Mouse (Mus musculus): ENCODE data around the gene Kif2a.

- TF ChIP-seq CTCF (IDR thresholded peaks at IDR 0.05; ENCODE audit: control insufficient read depth, insufficient read depth, insufficient read length), result no peak
- TF ChIP-seq USF1 (IDR thresholded peaks at IDR 0.05; ENCODE audit: low read depth), result no peak
- no peak for TF ChIP-seq CEBPB (IDR thresholded peaks at IDR 0.05; ENCODE audit: low read depth)
- TF ChIP-seq MAX (IDR thresholded peaks at IDR 0.05), result no peak
- no peak for TF ChIP-seq MYOD1 (IDR thresholded peaks at IDR 0.05; ENCODE audit: control insufficient read depth, insufficient read length, low read depth)
These were observed 79.2 kb downstream of the Kif2a start for GRCm38 (mm10) chr13:106942721-106943120.

Measured in C2C12 (cell line).